Mouse (Mus musculus): ENCODE data around the gene Ccne1. TPM values are rescaled to one million over a fixed set of nuclear protein-coding genes. Genes with fewer than 3 reads are reported as not detected.
A peak's percentile ranks its signal among the peaks of the same experiment; 100 is the strongest.

The Ccne1 gene
- 23.5 and 29.0 TPM in 2 replicates for polyA plus RNA-seq (2015; fragmentation: Nextera tagmentation; extraction: Ambion mirVana)

- ATAC-seq (replicated peaks; ENCODE audit: insufficient number of reproducible peaks, insufficient read depth, low FRiP score, low read depth) = peak; percentile 94
These were observed at the start of gene Ccne1 for GRCm38 (mm10) chr7:38107371-38108259. Ccne1 (minus strand) TSS chr7:38107534.

DNA sequence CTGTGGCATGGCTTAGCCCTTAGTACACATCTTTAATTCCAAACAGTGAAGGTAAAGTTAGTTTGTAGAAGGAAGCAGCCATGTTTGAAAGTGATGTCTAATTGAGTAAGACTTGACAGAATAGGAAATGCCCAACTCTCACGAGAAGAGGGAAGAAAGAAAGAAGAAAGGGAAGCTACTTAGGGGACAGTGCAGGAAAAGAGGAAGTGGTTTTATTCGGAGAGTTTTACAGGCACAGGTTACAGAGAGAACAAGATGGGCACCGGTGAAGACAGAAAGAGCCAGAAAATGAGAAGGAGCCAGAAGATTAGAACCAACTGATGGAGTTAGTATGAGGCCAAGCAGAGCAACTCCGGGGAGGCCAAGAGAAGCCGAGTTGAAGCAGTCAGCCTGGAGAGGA lies 48.5 kb upstream of the Ccne1 start:
- Histone ChIP-seq H3K4me1 (replicated peaks) (no peaks in the 10 kb centered on the region), H3K36me3 (no peaks in the 10 kb centered on the region), H3K27ac (no peak overlapping the region), H3K27me3 (no peaks in the 10 kb centered on the region), H3K4me2 (no peak overlapping the region), H3K9me3 (replicated peaks) (no peaks in the 10 kb centered on the region), H3K4me3 (no peak overlapping the region), H3K9ac (no peak overlapping the region)
- 72% methylated on average over 5 of the region's 5 CpGs for WGBS
- ATAC-seq (replicated peaks; ENCODE audit: insufficient number of reproducible peaks, insufficient read depth, low FRiP score, low read depth) = no peak

More at GRCm38 (mm10) chr7:38107371-38108259, at the start of gene Ccne1:
- peak within 1 kb of the TSS; percentile 95 for H3K4me2 ChIP-seq
- H3K9me3 ChIP-seq (replicated peaks) = no peaks in the 10 kb centered on the region
- H3K27me3 ChIP-seq = no peaks in the 10 kb centered on the region
- peak within 1 kb of the TSS; percentile 73 for H3K9ac ChIP-seq
- under 1% methylated on average over 100 of the region's 102 CpGs for WGBS
- peaks cover 4% of the 10 kb centered on the region for H3K36me3 ChIP-seq
- H3K4me1 ChIP-seq (replicated peaks) = peaks cover 26% of the 10 kb centered on the region
- peak within 1 kb of the TSS; percentile 63 for H3K27ac ChIP-seq
- peak within 1 kb of the TSS; percentile 75 for H3K4me3 ChIP-seq

DNA sequence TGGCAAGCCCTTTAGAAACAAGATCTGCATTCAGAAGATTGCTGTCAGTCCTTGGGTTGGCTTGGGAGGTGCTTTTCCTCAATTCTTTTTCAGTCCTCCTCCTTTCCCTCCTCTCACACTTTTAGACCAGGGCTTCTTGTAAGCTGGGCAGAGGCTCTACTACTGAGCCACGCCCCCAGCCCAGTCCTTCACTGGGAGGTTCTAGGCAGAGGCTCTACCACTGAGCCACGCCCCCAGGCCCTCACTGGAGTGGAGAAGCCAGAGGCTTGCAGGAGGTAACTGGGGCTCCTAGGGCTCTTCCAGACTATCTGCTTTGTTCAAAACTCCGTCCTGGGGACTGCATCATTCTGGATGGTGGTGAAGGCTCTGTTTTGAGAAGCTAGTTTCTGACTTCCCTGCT lies 45.2 kb upstream of the Ccne1 start:
- 82% methylated on average over 3 of the region's 3 CpGs for whole genome bisulfite sequencing
- Histone ChIP-seq H3K36me3 (no peaks in the 10 kb centered on the region), H3K27me3 (no peaks in the 10 kb centered on the region), H3K4me2 (no peak overlapping the region), H3K4me1 (replicated peaks) (no peaks in the 10 kb centered on the region), H3K9ac (no peak overlapping the region), H3K4me3 (no peak overlapping the region), H3K9me3 (replicated peaks) (no peaks in the 10 kb centered on the region), H3K27ac (no peak overlapping the region)
- no peak for ATAC-seq (replicated peaks; ENCODE audit: insufficient number of reproducible peaks, insufficient read depth, low FRiP score, low read depth)

DNA sequence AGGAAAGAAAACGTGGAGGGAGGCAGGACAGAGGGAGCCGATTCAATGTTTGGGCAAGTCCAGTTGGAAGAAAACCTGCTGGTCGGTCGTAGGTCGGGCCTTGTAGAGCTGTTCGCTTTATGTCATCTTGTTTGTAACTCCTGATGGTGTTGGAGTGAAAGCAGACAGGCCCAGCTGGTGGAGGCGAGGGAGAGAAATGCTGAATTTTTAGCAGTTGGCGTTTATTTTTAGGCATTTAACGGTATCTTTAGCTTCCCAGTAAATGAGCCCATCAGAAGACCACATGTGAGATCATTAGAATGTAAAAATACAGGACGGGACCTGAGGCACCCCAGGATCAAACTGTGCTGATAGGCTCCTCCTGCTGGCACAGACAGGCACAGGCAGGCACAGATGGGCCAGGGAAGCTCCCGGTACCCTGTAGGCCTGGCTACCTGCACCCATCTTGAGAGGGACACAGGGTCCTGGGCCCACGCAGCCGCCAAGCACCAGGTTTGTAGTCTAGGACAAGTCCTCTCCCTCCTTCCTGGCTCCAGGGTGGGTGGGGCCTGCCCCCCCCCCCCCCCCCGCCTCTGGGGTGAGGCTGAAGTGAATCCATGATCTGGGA lies 44.5 kb upstream of the Ccne1 start:
- no peak for ATAC-seq (replicated peaks; ENCODE audit: insufficient number of reproducible peaks, insufficient read depth, low FRiP score, low read depth)
- no peak overlapping the region for H3K9ac ChIP-seq

GRCm38 (mm10) chr7:38147477-38147876 lies 40.1 kb upstream of the Ccne1 start:
- Histone ChIP-seq H3K27me3 (no peaks in the 10 kb centered on the region), H3K4me3 (no peak overlapping the region), H3K9ac (no peak overlapping the region), H3K27ac (no peak overlapping the region), H3K9me3 (replicated peaks) (no peaks in the 10 kb centered on the region), H3K36me3 (no peaks in the 10 kb centered on the region), H3K4me2 (no peak overlapping the region), H3K4me1 (replicated peaks) (no peaks in the 10 kb centered on the region)
- ATAC-seq (replicated peaks; ENCODE audit: insufficient number of reproducible peaks, insufficient read depth, low FRiP score, low read depth) = no peak
- WGBS = 87% methylated on average over 6 of the region's 6 CpGs

More for the DNA sequence above, 44.5 kb upstream of the Ccne1 start:
- H3K4me3 ChIP-seq = no peak overlapping the region
- H3K9me3 ChIP-seq (replicated peaks) = no peaks in the 10 kb centered on the region
- no peaks in the 10 kb centered on the region for H3K36me3 ChIP-seq
- WGBS = 61% methylated on average over 14 of the region's 14 CpGs
- no peak overlapping the region for H3K27ac ChIP-seq
- H3K4me2 ChIP-seq = no peak overlapping the region
- H3K4me1 ChIP-seq (replicated peaks) = no peaks in the 10 kb centered on the region
- no peaks in the 10 kb centered on the region for H3K27me3 ChIP-seq

DNA sequence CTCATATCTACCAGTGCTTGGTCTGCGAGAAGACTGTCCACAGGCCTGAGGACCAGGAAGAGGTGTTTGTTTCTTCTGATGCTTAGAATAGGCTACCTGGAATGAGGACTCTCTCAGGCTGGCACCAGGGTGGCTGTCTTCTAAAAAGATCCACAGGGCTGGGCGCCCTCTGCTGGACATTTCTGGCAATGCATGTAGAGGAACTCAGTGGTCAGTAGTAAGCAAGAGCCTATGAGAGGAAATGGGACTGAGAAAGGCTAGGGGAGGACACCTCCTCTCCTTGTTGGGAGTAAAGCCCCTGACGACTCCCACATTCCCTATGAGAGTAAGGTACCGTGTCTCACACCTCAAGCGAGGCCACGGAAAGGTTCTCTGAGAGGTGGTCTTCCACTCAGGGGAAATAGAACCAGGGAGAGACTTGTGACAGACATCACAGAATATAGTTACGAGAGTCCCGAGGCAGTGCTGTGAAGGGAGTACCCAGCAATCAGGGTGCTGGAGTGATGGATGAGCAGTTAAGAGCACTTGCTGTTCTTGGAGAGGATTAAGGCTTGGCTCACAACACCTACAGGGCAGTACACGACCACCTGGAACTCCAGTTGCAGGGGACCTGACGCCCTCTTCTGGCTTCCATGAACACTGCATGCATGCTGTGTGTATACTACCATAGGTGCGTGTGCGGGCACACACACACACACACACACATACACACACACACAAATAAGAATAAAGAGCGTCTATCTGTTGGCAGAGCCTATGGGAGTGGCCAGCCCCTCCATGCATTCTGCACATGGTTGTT lies 34.6 kb upstream of the Ccne1 start:
- no peaks in the 10 kb centered on the region for H3K9me3 ChIP-seq (replicated peaks)
- WGBS = 60% methylated on average over 13 of the region's 13 CpGs
- ATAC-seq (replicated peaks; ENCODE audit: insufficient number of reproducible peaks, insufficient read depth, low FRiP score, low read depth) = no peak

DNA sequence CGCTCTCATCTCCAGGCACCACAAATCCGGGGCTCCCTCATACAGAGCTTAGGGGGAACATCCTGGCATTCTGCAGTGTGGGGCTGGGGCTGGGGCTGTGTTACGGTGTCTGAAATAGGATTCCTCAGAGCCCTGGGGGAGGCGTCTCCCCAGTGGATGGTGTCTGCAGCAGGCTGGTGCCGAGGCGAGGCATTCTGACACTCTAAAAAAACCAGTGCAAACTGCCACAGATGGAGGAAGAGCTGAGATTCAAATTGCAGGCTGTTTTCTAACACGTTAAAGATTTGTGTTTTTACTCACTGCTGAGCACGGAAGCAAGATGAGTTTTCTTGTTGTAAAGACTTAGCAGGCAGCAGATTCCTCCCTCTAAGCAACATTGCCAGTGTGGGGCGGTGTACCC lies 33.0 kb upstream of the Ccne1 start:
- no peaks in the 10 kb centered on the region for H3K9me3 ChIP-seq (replicated peaks)
- WGBS = 41% methylated on average over 9 of the region's 9 CpGs
- no peak overlapping the region for H3K4me3 ChIP-seq
- no peaks in the 10 kb centered on the region for H3K36me3 ChIP-seq
- H3K27me3 ChIP-seq = 0 out of 2 replicates have a peak, but pooled peaks cover 3% of the 10 kb centered on the region
- no peaks in the 10 kb centered on the region for H3K4me1 ChIP-seq (replicated peaks)
- ATAC-seq (replicated peaks; ENCODE audit: insufficient number of reproducible peaks, insufficient read depth, low FRiP score, low read depth) = no peak
- H3K9ac ChIP-seq = no peak overlapping the region
- H3K27ac ChIP-seq = no peak overlapping the region
- H3K4me2 ChIP-seq = no peak overlapping the region

More for the DNA sequence above, 34.6 kb upstream of the Ccne1 start:
- H3K9ac ChIP-seq = no peak overlapping the region
- no peak overlapping the region for H3K4me3 ChIP-seq
- no peaks in the 10 kb centered on the region for H3K36me3 ChIP-seq
- H3K4me2 ChIP-seq = no peak overlapping the region
- H3K27me3 ChIP-seq = no peaks in the 10 kb centered on the region
- H3K27ac ChIP-seq = no peak overlapping the region
- no peaks in the 10 kb centered on the region for H3K4me1 ChIP-seq (replicated peaks)

- Histone ChIP-seq H3K9me3 (replicated peaks) (no peaks in the 10 kb centered on the region), H3K36me3 (no peaks in the 10 kb centered on the region), H3K27ac (no peak overlapping the region), H3K9ac (no peak overlapping the region), H3K27me3 (0 out of 2 replicates have a peak, but pooled peaks cover 3% of the 10 kb centered on the region), H3K4me3 (no peak overlapping the region), H3K4me2 (no peak overlapping the region), H3K4me1 (replicated peaks) (no peaks in the 10 kb centered on the region)
- no peak for ATAC-seq (replicated peaks; ENCODE audit: insufficient number of reproducible peaks, insufficient read depth, low FRiP score, low read depth)
- WGBS = 83% methylated on average over 5 of the region's 5 CpGs
These were observed 27.1 kb upstream of the Ccne1 start for GRCm38 (mm10) chr7:38134471-38134870.

GRCm38 (mm10) chr7:38131186-38131585 lies 23.9 kb upstream of the Ccne1 start:
- WGBS = 29% methylated on average over 5 of the region's 5 CpGs
- Histone ChIP-seq H3K27ac (no peak overlapping the region), H3K9me3 (replicated peaks) (no peaks in the 10 kb centered on the region), H3K9ac (no peak overlapping the region), H3K4me1 (replicated peaks) (no peaks in the 10 kb centered on the region), H3K27me3 (no peaks in the 10 kb centered on the region), H3K36me3 (no peaks in the 10 kb centered on the region), H3K4me2 (no peak overlapping the region), H3K4me3 (no peak overlapping the region)
- no peak for ATAC-seq (replicated peaks; ENCODE audit: insufficient number of reproducible peaks, insufficient read depth, low FRiP score, low read depth)

GRCm38 (mm10) chr7:38129986-38130729 lies 22.8 kb upstream of the Ccne1 start:
- Histone ChIP-seq H3K9ac (no peak overlapping the region), H3K27ac (no peak overlapping the region), H3K27me3 (no peaks in the 10 kb centered on the region), H3K36me3 (no peaks in the 10 kb centered on the region), H3K4me3 (no peak overlapping the region), H3K9me3 (replicated peaks) (no peaks in the 10 kb centered on the region), H3K4me2 (no peak overlapping the region), H3K4me1 (replicated peaks) (no peaks in the 10 kb centered on the region)
- ATAC-seq (replicated peaks; ENCODE audit: insufficient number of reproducible peaks, insufficient read depth, low FRiP score, low read depth) = no peak
- WGBS = 78% methylated on average over 26 of the region's 26 CpGs

Measured in heart, embryonic 15.5 days (tissue).